Mouse (Mus musculus): ENCODE data around the gene Cldn15. TPM values are rescaled to one million over a fixed set of nuclear protein-coding genes. Genes with fewer than 3 reads are reported as not detected.

Cldn15 gene
- total and polyA plus RNA-seq, 2 experiments from 2014 or later, result 7.9 to 19.3 TPM

DNA sequence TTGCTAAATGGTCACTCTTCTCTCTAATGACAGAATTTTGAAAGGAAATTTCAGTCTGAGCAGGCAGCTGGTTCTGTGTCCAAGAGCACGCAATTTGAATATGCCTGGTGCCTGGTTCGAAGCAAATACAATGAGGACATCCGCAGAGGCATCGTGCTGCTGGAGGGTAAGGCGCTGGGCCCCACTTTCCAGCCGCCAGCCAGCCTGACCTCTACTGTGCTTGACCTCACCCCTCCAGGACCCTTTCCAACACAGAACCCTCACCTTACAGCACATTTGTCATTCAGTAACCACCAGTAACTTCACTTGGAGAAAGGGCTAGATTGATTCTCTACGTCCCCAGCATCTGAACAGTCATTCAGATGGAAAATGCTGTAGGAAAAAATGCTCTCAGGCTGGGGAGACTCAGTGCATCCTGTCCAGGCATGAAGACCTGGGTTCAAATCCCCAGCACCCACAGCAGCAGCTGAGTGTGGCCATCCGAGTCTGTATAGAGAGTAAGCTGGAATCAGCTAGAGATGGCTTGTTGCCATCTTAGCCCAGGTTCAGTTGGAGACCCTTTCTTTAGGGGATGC is 3.4 kb upstream of the Cldn15 start:
- TF ChIP-seq CTCF (IDR thresholded peaks at IDR 0.05; ENCODE audit: low read depth), result no peak
- ATAC-seq (ENCODE audit: insufficient read depth, low read depth), result no peak

GRCm38 (mm10) chr5:136965210-136965609 is 1.2 kb upstream of the Cldn15 start:
- Histone ChIP-seq H3K27me3 (ENCODE audit: control insufficient read depth, insufficient read depth, low read length) (no peaks in the 10 kb centered on the region), H3K36me3 (replicated peaks; ENCODE audit: control insufficient read depth, insufficient read depth, low read length) (peaks cover 34% of the 10 kb centered on the region), H3K9me3 (replicated peaks; ENCODE audit: control insufficient read depth, low read length) (no peaks in the 10 kb centered on the region), H3K27ac (ENCODE audit: low read depth) (peak overlapping the region; percentile 85; the same call in 1 of the 2 replicates), H3K9ac (replicated peaks; ENCODE audit: low read depth, low read length) (no peak overlapping the region), H3K4me2 (ENCODE audit: low read depth, low read length) (no peak overlapping the region), H3K4me3 (ENCODE audit: low read depth, low read length) (no peak overlapping the region), H3K4me1 (ENCODE audit: control insufficient read depth, insufficient read depth) (peaks cover 22% of the 10 kb centered on the region; the same call in 1 of the 2 replicates)
- WGBS, result 63% methylated on average over 9 of the region's 9 CpGs
- DNase-seq (ENCODE audit: low spot score), result no peak
- ATAC-seq (ENCODE audit: insufficient read depth, low read depth), result no peak
- TF ChIP-seq CTCF (IDR thresholded peaks at IDR 0.05; ENCODE audit: low read depth), result no peak
- TF ChIP-seq EP300 (IDR thresholded peaks at IDR 0.05; ENCODE audit: low read depth), result no peak

More for the DNA sequence above, 3.4 kb upstream of the Cldn15 start:
- DNase-seq (ENCODE audit: low spot score), result no peak
- Histone ChIP-seq H3K4me1 (ENCODE audit: control insufficient read depth, insufficient read depth) (peaks cover 21% of the 10 kb centered on the region; the same call in 1 of the 2 replicates), H3K27me3 (ENCODE audit: control insufficient read depth, insufficient read depth, low read length) (no peaks in the 10 kb centered on the region), H3K9me3 (replicated peaks; ENCODE audit: control insufficient read depth, low read length) (no peaks in the 10 kb centered on the region), H3K27ac (ENCODE audit: low read depth) (no peak overlapping the region), H3K36me3 (replicated peaks; ENCODE audit: control insufficient read depth, insufficient read depth, low read length) (peaks cover 34% of the 10 kb centered on the region), H3K9ac (replicated peaks; ENCODE audit: low read depth, low read length) (no peak overlapping the region), H3K4me3 (ENCODE audit: low read depth, low read length) (peak overlapping the region; percentile 84), H3K4me2 (ENCODE audit: low read depth, low read length) (peak overlapping the region; percentile 86)
- 73% methylated on average over 8 of the region's 8 CpGs for WGBS

- no peak for ATAC-seq (ENCODE audit: insufficient read depth, low read depth)
- H3K4me3 ChIP-seq (ENCODE audit: low read depth, low read length), result no peak overlapping the region
- WGBS, result 81% methylated on average over 7 of the region's 8 CpGs
- DNase-seq (ENCODE audit: low spot score), result no peak
- TF ChIP-seq CTCF (IDR thresholded peaks at IDR 0.05; ENCODE audit: low read depth), result no peak
- no peak for TF ChIP-seq EP300 (IDR thresholded peaks at IDR 0.05; ENCODE audit: low read depth)
- H3K27ac ChIP-seq (ENCODE audit: low read depth), result peak overlapping the region; percentile 85
- H3K4me2 ChIP-seq (ENCODE audit: low read depth, low read length), result no peak overlapping the region
- no peak overlapping the region for H3K9ac ChIP-seq (replicated peaks; ENCODE audit: low read depth, low read length)
- no peaks in the 10 kb centered on the region for H3K9me3 ChIP-seq (replicated peaks; ENCODE audit: control insufficient read depth, low read length)
- peaks cover 34% of the 10 kb centered on the region for H3K36me3 ChIP-seq (replicated peaks; ENCODE audit: control insufficient read depth, insufficient read depth, low read length)
- H3K4me1 ChIP-seq (ENCODE audit: control insufficient read depth, insufficient read depth), result peaks cover 22% of the 10 kb centered on the region; the same call in 1 of the 2 replicates
- H3K27me3 ChIP-seq (ENCODE audit: control insufficient read depth, insufficient read depth, low read length), result no peaks in the 10 kb centered on the region
Measured at GRCm38 (mm10) chr5:136965686-136966085, 730 bp upstream of the Cldn15 start.

DNA sequence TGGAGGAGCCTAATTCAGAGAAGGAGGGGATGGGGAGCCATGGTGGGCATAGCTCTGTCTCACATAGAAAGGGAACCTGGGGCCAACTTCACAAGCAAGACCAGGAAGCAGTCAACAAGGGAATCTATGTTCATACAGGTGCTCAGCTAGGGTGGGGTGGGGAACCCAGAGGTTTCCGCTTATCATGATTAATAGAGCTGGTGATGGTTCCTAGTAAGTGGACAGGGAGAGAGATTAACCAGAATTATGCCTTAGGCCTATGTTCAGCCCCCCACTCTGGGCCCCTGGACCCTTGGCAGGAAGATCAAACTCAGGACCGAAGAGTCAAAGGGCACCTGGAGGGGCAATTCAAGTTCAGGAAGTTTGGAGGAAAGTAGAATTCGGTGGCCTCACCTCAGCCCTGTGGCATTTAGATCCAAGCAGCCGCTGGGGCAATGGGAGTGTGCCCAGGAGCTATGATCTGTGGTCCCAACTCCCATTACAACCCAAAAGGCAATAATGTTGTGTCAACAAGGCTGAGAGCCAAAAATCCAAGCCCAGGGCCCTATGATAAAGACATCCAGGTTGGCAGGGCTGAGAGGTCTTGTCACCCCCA is 542 bp downstream of the Cldn15 start:
- H3K4me3 ChIP-seq (ENCODE audit: low read depth, low read length), result no peak overlapping the region
- H3K9ac ChIP-seq (replicated peaks; ENCODE audit: low read depth, low read length), result peak overlapping the region; percentile 30; the same call in 1 of the 2 replicates
- 77% methylated on average over 4 of the region's 4 CpGs for WGBS
- ATAC-seq (ENCODE audit: insufficient read depth, low read depth), result no peak
- DNase-seq (ENCODE audit: low spot score), result no peak
- no peak overlapping the region for H3K4me2 ChIP-seq (ENCODE audit: low read depth, low read length)
- TF ChIP-seq CTCF (IDR thresholded peaks at IDR 0.05; ENCODE audit: low read depth) (no peak), EP300 (IDR thresholded peaks at IDR 0.05; ENCODE audit: low read depth) (no peak)
- H3K9me3 ChIP-seq (replicated peaks; ENCODE audit: control insufficient read depth, low read length), result no peaks in the 10 kb centered on the region
- peak overlapping the region; percentile 85 for H3K27ac ChIP-seq (ENCODE audit: low read depth)
- H3K27me3 ChIP-seq (ENCODE audit: control insufficient read depth, insufficient read depth, low read length), result no peaks in the 10 kb centered on the region
- H3K4me1 ChIP-seq (ENCODE audit: control insufficient read depth, insufficient read depth), result peaks cover 22% of the 10 kb centered on the region; the same call in 1 of the 2 replicates
- peaks cover 34% of the 10 kb centered on the region for H3K36me3 ChIP-seq (replicated peaks; ENCODE audit: control insufficient read depth, insufficient read depth, low read length)

DNA sequence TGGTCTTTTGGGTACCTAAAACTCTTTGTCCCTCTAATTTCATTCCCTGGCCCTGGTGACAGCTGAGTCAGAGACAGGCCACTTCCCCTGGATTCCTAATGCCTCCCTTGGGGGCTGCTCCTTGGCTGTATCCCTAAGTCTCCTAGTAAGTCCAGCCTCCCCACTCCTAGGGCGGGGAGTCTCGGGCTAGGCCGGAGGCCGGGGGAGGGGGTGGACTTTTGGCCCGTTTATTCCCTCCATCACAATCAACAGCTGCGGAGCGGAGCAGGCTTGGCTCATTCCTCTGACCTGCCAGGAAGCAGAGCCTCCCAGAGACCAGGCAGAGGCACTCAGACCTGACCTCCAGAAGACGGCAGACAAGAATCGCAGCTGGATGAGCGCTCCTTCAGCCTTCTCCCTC is 1.2 kb downstream of the Cldn15 start:
- no peak for TF ChIP-seq CTCF (IDR thresholded peaks at IDR 0.05; ENCODE audit: low read depth)
- 0 out of 2 replicates have a peak, but pooled peaks have one; percentile 20 for TF ChIP-seq EP300 (IDR thresholded peaks at IDR 0.05; ENCODE audit: low read depth)
- no peak overlapping the region for H3K4me3 ChIP-seq (ENCODE audit: low read depth, low read length)
- ATAC-seq (ENCODE audit: insufficient read depth, low read depth), result peak; percentile 54
- peak overlapping the region; percentile 34 for H3K4me2 ChIP-seq (ENCODE audit: low read depth, low read length)
- H3K9ac ChIP-seq (replicated peaks; ENCODE audit: low read depth, low read length), result no peak overlapping the region
- H3K27ac ChIP-seq (ENCODE audit: low read depth), result peak overlapping the region; percentile 85
- DNase-seq (ENCODE audit: low spot score), result peak; percentile 65
- no peaks in the 10 kb centered on the region for H3K9me3 ChIP-seq (replicated peaks; ENCODE audit: control insufficient read depth, low read length)
- WGBS, result 43% methylated on average over 10 of the region's 10 CpGs
- H3K4me1 ChIP-seq (ENCODE audit: control insufficient read depth, insufficient read depth), result peaks cover 22% of the 10 kb centered on the region; the same call in 1 of the 2 replicates
- H3K27me3 ChIP-seq (ENCODE audit: control insufficient read depth, insufficient read depth, low read length), result no peaks in the 10 kb centered on the region
- peaks cover 34% of the 10 kb centered on the region for H3K36me3 ChIP-seq (replicated peaks; ENCODE audit: control insufficient read depth, insufficient read depth, low read length)
